9 mouse cellular contexts compared by ENCODE assay signal in genomic region chr11:116413631-116414022, GRCm38 (mm10). TPM values are rescaled to one million over a fixed set of nuclear protein-coding genes. Genes with fewer than 3 reads are reported as not detected.
DNase-seq lines count a peak whose midpoint lies in the region; ATAC-seq and TF ChIP-seq lines count a peak whose summit lies in the region.
"Had no signal": no experiment of that assay in that cellular context is flagged by ENCODE, and none has a peak within 500 bp of the region (broad histone marks: within the 10 kb centered on the region; RNA-seq: fewer than 3 reads in every experiment).

No protein-coding gene starts in this region.

- intact Hi-C loops in heart, postnatal 10 days (cut with DNase I): no loop called here
- intact Hi-C loops in gastrocnemius, postnatal 36 days (cut with DNase I): no loop called here

- TF ChIP-seq CTCF in bone marrow macrophage, adult 2 months (IDR thresholded peaks at IDR 0.05; ENCODE audit: low read depth, low read length): no peak
- TF ChIP-seq CTCF in midbrain, postnatal 0 days (IDR thresholded peaks at IDR 0.05): no peak

- peak overlapping the region; percentile 78 for H3K9ac ChIP-seq in heart, embryonic 16.5 days (ENCODE audit: low read length)
- peak overlapping the region; percentile 94 for H3K9ac ChIP-seq in midbrain, postnatal 0 days (replicated peaks; ENCODE audit: low read length, poor library complexity, severe bottlenecking)

- 69% methylated on average over 4 of the region's 4 CpGs for WGBS in heart, embryonic 16.5 days
- WGBS in midbrain, postnatal 0 days: 40% methylated on average over 4 of the region's 4 CpGs

- H3K36me3 ChIP-seq in heart, embryonic 16.5 days (ENCODE audit: control insufficient read depth, insufficient read depth): no peaks in the 10 kb centered on the region
- H3K36me3 ChIP-seq in midbrain, postnatal 0 days (ENCODE audit: insufficient read depth, low read length): no peaks in the 10 kb centered on the region

- peaks cover 14% of the 10 kb centered on the region for H3K4me1 ChIP-seq in heart, embryonic 16.5 days (ENCODE audit: control insufficient read depth, insufficient read depth, low read length)
- H3K4me1 ChIP-seq in bone marrow macrophage, adult 2 months (ENCODE audit: control insufficient read depth, insufficient read depth, low read length): peaks cover 35% of the 10 kb centered on the region
- H3K4me1 ChIP-seq in midbrain, postnatal 0 days (ENCODE audit: insufficient read depth, low read length): 0 out of 2 replicates have a peak, but pooled peaks cover 5% of the 10 kb centered on the region

- ATAC-seq in heart, embryonic 16.5 days (replicated peaks; ENCODE audit: extremely low read depth, insufficient read depth, low FRiP score): no peak
- ATAC-seq in inflammation-experienced regulatory T-cells, adult 6 months: peak; percentile 50
- peak; percentile 42 for ATAC-seq in midbrain, postnatal 0 days (ENCODE audit: low FRiP score)

- no peak for DNase-seq in heart, postnatal 10 days
- DNase-seq in midbrain, postnatal 0 days (ENCODE audit: low spot score): peak; percentile 27
- no peak for DNase-seq in gastrocnemius, postnatal 36 days
- no peak for DNase-seq in cerebellum, adult 11-12 months
- DNase-seq in MN1 (ENCODE audit: low spot score): no peak

- no peak for TF ChIP-seq POLR2A in bone marrow macrophage, adult 2 months (IDR thresholded peaks at IDR 0.05; ENCODE audit: borderline replicate concordance, low read depth, low read length)

- no peak overlapping the region for H3K27ac ChIP-seq in heart, embryonic 16.5 days (ENCODE audit: low read length)
- H3K27ac ChIP-seq in bone marrow macrophage, adult 2 months (ENCODE audit: insufficient read depth, low read depth, low read length): no peak overlapping the region
- peak overlapping the region; percentile 90 for H3K27ac ChIP-seq in midbrain, postnatal 0 days (ENCODE audit: low read depth, low read length)

- H3K27me3 ChIP-seq in heart, embryonic 16.5 days (ENCODE audit: control insufficient read depth, insufficient read depth, low read length): no peaks in the 10 kb centered on the region; the same call in 1 of the 2 replicates
- H3K27me3 ChIP-seq in midbrain, postnatal 0 days (ENCODE audit: insufficient read depth, low read length): no peaks in the 10 kb centered on the region
- H3K27me3 ChIP-seq: Patski had no signal

- peak overlapping the region; percentile 100 for H3K4me2 ChIP-seq in heart, embryonic 16.5 days (ENCODE audit: low read depth, low read length)
- peak overlapping the region; percentile 87 for H3K4me2 ChIP-seq in midbrain, postnatal 0 days (ENCODE audit: low read depth, low read length, poor library complexity, severe bottlenecking)

- H3K9me3 ChIP-seq in heart, embryonic 16.5 days (replicated peaks; ENCODE audit: control insufficient read depth, low read length): no peaks in the 10 kb centered on the region
- H3K9me3 ChIP-seq in midbrain, postnatal 0 days (ENCODE audit: low read length): no peaks in the 10 kb centered on the region

- peak overlapping the region; percentile 83 for H3K4me3 ChIP-seq in heart, embryonic 16.5 days (ENCODE audit: low read length)
- peak overlapping the region; percentile 67; the same call in 1 of the 2 replicates for H3K4me3 ChIP-seq in bone marrow macrophage, adult 2 months (ENCODE audit: insufficient read depth, low read length)
- peak overlapping the region; percentile 88 for H3K4me3 ChIP-seq in midbrain, postnatal 0 days (ENCODE audit: low read depth, low read length)

RNA-seq across cellular contexts. Expression of gene Rnf157, which starts 0.8 kb away (rescaled TPM):
- polyA plus RNA-seq in heart, embryonic 16.5 days (2015; fragmentation: Nextera tagmentation; extraction: Ambion mirVana): 7.8 and 11.6 TPM in 2 replicates
- total RNA-seq in heart, postnatal 10 days (2021): 10 to 100 TPM; 10.0 TPM
- polyA plus RNA-seq in bone marrow macrophage, adult 2 months (2012; ENCODE audit: insufficient read depth, insufficient read length, missing spikeins): 12.3 and 12.4 TPM in 2 replicates
- 10 to 100 TPM in 1 of 3 experiments, 1 to 10 TPM in 2; 3.0 to 15.1 (median 8.5) TPM for polyA plus RNA-seq in inflammation-experienced regulatory T-cells, adult 6 months (2017; shearing (Covaris generic))
- 113 and 138 TPM in 2 replicates for total RNA-seq in midbrain, postnatal 0 days (2014; rRNA removed)
- polyA plus RNA-seq in midbrain, postnatal 0 days (2015; fragmentation: Nextera tagmentation; extraction: Ambion mirVana): 53.7 and 57.0 TPM in 2 replicates
- 10 to 100 TPM; 23.0 to 24.5 TPM for total RNA-seq in gastrocnemius, postnatal 36 days (2021)

RNA-seq across cellular contexts. Expression of gene Ubald2, which starts 20.3 kb away (rescaled TPM):
- 29.2 and 35.4 TPM in 2 replicates for polyA plus RNA-seq in heart, embryonic 16.5 days (2015; fragmentation: Nextera tagmentation; extraction: Ambion mirVana)
- total RNA-seq in heart, postnatal 10 days (2021): 10 to 100 TPM; 47.2 to 49.4 TPM
- 123 and 152 TPM in 2 replicates for polyA plus RNA-seq in bone marrow macrophage, adult 2 months (2012; ENCODE audit: insufficient read depth, insufficient read length, missing spikeins)
- polyA plus RNA-seq in inflammation-experienced regulatory T-cells, adult 6 months (2017; shearing (Covaris generic)): 10 to 100 TPM; 10.4 to 14.6 (median 10.6) TPM
- total RNA-seq in midbrain, postnatal 0 days (2014; rRNA removed): 81.0 and 85.9 TPM in 2 replicates
- 40.1 and 40.9 TPM in 2 replicates for polyA plus RNA-seq in midbrain, postnatal 0 days (2015; fragmentation: Nextera tagmentation; extraction: Ambion mirVana)
- 10 to 100 TPM; 41.8 to 56.5 TPM for total RNA-seq in gastrocnemius, postnatal 36 days (2021)

RNA-seq across cellular contexts. Expression of gene Qrich2, which starts 52.4 kb away (rescaled TPM):
- 0.07 TPM in 1 of 2 replicates, not detected in the other for polyA plus RNA-seq in heart, embryonic 16.5 days (2015; fragmentation: Nextera tagmentation; extraction: Ambion mirVana)
- not detected for total RNA-seq in heart, postnatal 10 days (2021)
- polyA plus RNA-seq in bone marrow macrophage, adult 2 months (2012; ENCODE audit: insufficient read depth, insufficient read length, missing spikeins): not detected in 2 replicates
- polyA plus RNA-seq in inflammation-experienced regulatory T-cells, adult 6 months (2017; shearing (Covaris generic)): not detected
- total RNA-seq in midbrain, postnatal 0 days (2014; rRNA removed): not detected in 2 replicates
- polyA plus RNA-seq in midbrain, postnatal 0 days (2015; fragmentation: Nextera tagmentation; extraction: Ambion mirVana): 0.14 and 0.15 TPM in 2 replicates
- under 1 TPM in 1 of 2 experiments, not detected in 1; 0.05 TPM for total RNA-seq in gastrocnemius, postnatal 36 days (2021)
